Mouse (Mus musculus): ENCODE results near the gene Sorcs2.

Gene Sorcs2

GRCm38 (mm10) chr5:36389731-36390590 lies 8.0 kb downstream of the Sorcs2 start:
- no peak for DNase-seq

- peak in 1 of 2 experiments; percentile 57 for DNase-seq
Measured at GRCm38 (mm10) chr5:36385062-36385461, 12.9 kb downstream of the Sorcs2 start.

- DNase-seq, result no peak
Measured at GRCm38 (mm10) chr5:36383431-36383830, 14.5 kb downstream of the Sorcs2 start.

- DNase-seq, result no peak
Measured at GRCm38 (mm10) chr5:36382721-36383120, 15.2 kb downstream of the Sorcs2 start.

GRCm38 (mm10) chr5:36382134-36382693 lies 15.7 kb downstream of the Sorcs2 start:
- no peak for DNase-seq

GRCm38 (mm10) chr5:36379938-36380511 lies 17.9 kb downstream of the Sorcs2 start:
- DNase-seq, result peak in 1 of 2 experiments; percentile 59

- DNase-seq, result no peak
Measured at GRCm38 (mm10) chr5:36378370-36378738, 19.6 kb downstream of the Sorcs2 start.

- DNase-seq, result peak; percentile 83 to 87
Measured at GRCm38 (mm10) chr5:36377456-36378369, 20.2 kb downstream of the Sorcs2 start.

GRCm38 (mm10) chr5:36375886-36376285 lies 22.1 kb downstream of the Sorcs2 start:
- peak; percentile 72 to 83 for DNase-seq

GRCm38 (mm10) chr5:36374221-36375050 lies 23.5 kb downstream of the Sorcs2 start:
- DNase-seq, result no peak

GRCm38 (mm10) chr5:36373246-36373891 lies 24.6 kb downstream of the Sorcs2 start:
- peak; percentile 71 to 83 for DNase-seq

- no peak for DNase-seq
Measured at GRCm38 (mm10) chr5:36371731-36372130, 26.2 kb downstream of the Sorcs2 start.

- DNase-seq, result peak; percentile 56 to 76
Measured at GRCm38 (mm10) chr5:36369261-36369684, 28.7 kb downstream of the Sorcs2 start.

GRCm38 (mm10) chr5:36368511-36369135 lies 29.3 kb downstream of the Sorcs2 start:
- DNase-seq, result no peak

GRCm38 (mm10) chr5:36367911-36368310 lies 30.0 kb downstream of the Sorcs2 start:
- DNase-seq, result no peak

GRCm38 (mm10) chr5:36367181-36367610 lies 30.7 kb downstream of the Sorcs2 start:
- no peak for DNase-seq

- no peak for DNase-seq
Measured at GRCm38 (mm10) chr5:36361749-36362148, 36.2 kb downstream of the Sorcs2 start.

GRCm38 (mm10) chr5:36360343-36360742 lies 37.6 kb downstream of the Sorcs2 start:
- DNase-seq, result no peak

GRCm38 (mm10) chr5:36359535-36360243 lies 38.2 kb downstream of the Sorcs2 start:
- no peak for DNase-seq

- no peak for DNase-seq
Measured at GRCm38 (mm10) chr5:36358161-36358560, 39.8 kb downstream of the Sorcs2 start.

All from kidney, postnatal 4 days (tissue).